Mouse (Mus musculus): ENCODE data around the gene Krt42. TPM values are rescaled to one million over a fixed set of nuclear protein-coding genes. Genes with fewer than 3 reads are reported as not detected.
"Not testable (repeated sequence)": the region's sequence is repeated elsewhere in the genome, so short reads cannot be mapped to it uniquely, and the experiment has no call there.

Gene Krt42
- total RNA-seq, 1 experiment from 2014 or later = not detected

GRCm38 (mm10) chr11:100246471-100246870 lies 23.2 kb downstream of the Krt42 start:
- ATAC-seq (replicated peaks in 1 of 2; ENCODE audit: insufficient read depth in 1 of 2, low FRiP score in 2 of 2, low TSS enrichment in 1 of 2, low read depth in 1 of 2, poor library complexity in 2 of 2, severe bottlenecking in 2 of 2) = not testable (repeated sequence)

DNA sequence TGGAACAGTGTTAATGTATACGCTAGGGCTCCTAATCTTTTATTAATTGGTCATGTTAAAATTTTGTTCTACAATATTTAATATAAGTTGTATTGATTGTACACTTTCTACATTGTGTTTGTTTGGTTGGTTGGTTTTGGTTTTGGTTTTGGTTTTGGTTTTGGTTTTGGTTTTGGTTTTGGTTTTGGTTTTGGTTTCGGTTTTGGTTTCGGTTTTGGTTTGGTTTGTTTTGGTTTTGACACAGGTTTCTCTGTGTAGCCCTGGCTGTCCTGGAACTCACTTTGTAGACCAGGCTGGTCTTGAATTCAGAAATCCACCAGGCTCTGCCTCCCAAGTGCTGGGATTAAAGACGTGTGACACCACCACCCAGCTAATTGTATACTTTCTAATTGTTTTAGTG lies 29.4 kb downstream of the Krt42 start:
- ATAC-seq (replicated peaks in 1 of 2; ENCODE audit: insufficient read depth in 1 of 2, low FRiP score in 2 of 2, low TSS enrichment in 1 of 2, low read depth in 1 of 2, poor library complexity in 2 of 2, severe bottlenecking in 2 of 2) = not testable (repeated sequence)

DNA sequence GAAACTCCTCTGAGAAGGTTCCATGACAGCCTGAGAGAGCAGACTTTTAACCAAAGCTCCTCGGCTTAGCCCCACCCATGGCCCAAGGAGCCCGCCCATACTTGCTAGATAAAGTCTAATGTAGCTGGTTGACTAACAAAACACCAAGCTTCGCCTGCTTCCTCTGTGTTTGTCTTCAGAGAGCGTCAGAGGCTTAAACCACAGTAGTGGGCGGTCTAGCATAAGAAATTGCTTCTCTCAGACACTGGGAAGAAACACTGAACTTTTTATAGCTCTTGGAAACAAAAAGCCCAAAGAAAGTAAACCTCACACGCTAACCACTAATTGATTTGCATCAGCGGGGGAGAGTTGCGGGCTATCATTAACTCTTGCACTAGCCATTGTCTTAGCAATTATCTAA lies 47.9 kb downstream of the Krt42 start:
- ATAC-seq (replicated peaks in 1 of 2; ENCODE audit: insufficient read depth in 1 of 2, low FRiP score in 2 of 2, low TSS enrichment in 1 of 2, low read depth in 1 of 2, poor library complexity in 2 of 2, severe bottlenecking in 2 of 2) = no peak

- no peak for ATAC-seq (replicated peaks in 1 of 2; ENCODE audit: insufficient read depth in 1 of 2, low FRiP score in 2 of 2, low TSS enrichment in 1 of 2, low read depth in 1 of 2, poor library complexity in 2 of 2, severe bottlenecking in 2 of 2)
Measured at GRCm38 (mm10) chr11:100219304-100219703, 50.4 kb downstream of the Krt42 start.

Other genes with a start within 250 kb of the Krt42 start
- not detected in 2 replicates for gene Krt33b, start 240.0 kb downstream of the Krt42 start, total RNA-seq (2017)
- gene Krt34, start 228.3 kb downstream of the Krt42 start, total RNA-seq (2017) = not detected in 2 replicates
- gene Krt31, start 219.3 kb downstream of the Krt42 start, total RNA-seq (2017) = not detected in 2 replicates
- gene Krt32, start 181.6 kb downstream of the Krt42 start, total RNA-seq (2017) = not detected in 2 replicates
- gene Krt35, start 173.6 kb downstream of the Krt42 start, total RNA-seq (2017) = not detected in 2 replicates
- not detected in 2 replicates for gene Krt36, start 164.2 kb downstream of the Krt42 start, total RNA-seq (2017)
- not detected in 2 replicates for gene Krt13, start 148.3 kb downstream of the Krt42 start, total RNA-seq (2017)
- gene Krt15, start 133.9 kb downstream of the Krt42 start, total RNA-seq (2017) = not detected in 2 replicates
- gene Krt19, start 121.2 kb downstream of the Krt42 start, total RNA-seq (2017) = not detected in 2 replicates
- gene Krt9, start 76.6 kb downstream of the Krt42 start, total RNA-seq (2017) = not detected in 2 replicates
- not detected in 2 replicates for gene Krt14, start 62.3 kb downstream of the Krt42 start, total RNA-seq (2017)
- gene Krt16, start 21.0 kb downstream of the Krt42 start, total RNA-seq (2017) = not detected in 2 replicates
- gene Krt17, start 8.8 kb downstream of the Krt42 start, total RNA-seq (2017) = 0.44 TPM in 1 of 2 replicates, not detected in the other
- gene Eif1, start 50.0 kb upstream of the Krt42 start, total RNA-seq (2017) = 225 and 235 TPM in 2 replicates
- gene Gast, start 64.5 kb upstream of the Krt42 start, total RNA-seq (2017) = not detected in 2 replicates
- 0.88 TPM in 1 of 2 replicates, not detected in the other for gene Hap1, start 86.3 kb upstream of the Krt42 start, total RNA-seq (2017)
- gene Jup, start 127.9 kb upstream of the Krt42 start, total RNA-seq (2017) = 2.1 and 9.9 TPM in 2 replicates
- gene P3h4, start 145.0 kb upstream of the Krt42 start, total RNA-seq (2017) = 0.65 and 2.7 TPM in 2 replicates
- gene Fkbp10, start 145.8 kb upstream of the Krt42 start, total RNA-seq (2017) = 0.38 and 0.74 TPM in 2 replicates
- 50.2 and 73.2 TPM in 2 replicates for gene Nt5c3b, start 171.9 kb upstream of the Krt42 start, total RNA-seq (2017)
- gene Klhl10, start 172.0 kb upstream of the Krt42 start, total RNA-seq (2017) = 0.60 and 2.1 TPM in 2 replicates
- gene Klhl11, start 202.9 kb upstream of the Krt42 start, total RNA-seq (2017) = 27.6 and 34.2 TPM in 2 replicates